28 mouse cellular contexts compared by ENCODE assay signal in genomic region chr10:5083716-5084115, GRCm38 (mm10). TPM values are rescaled to one million over a fixed set of nuclear protein-coding genes. Genes with fewer than 3 reads are reported as not detected.
A peak's percentile ranks its signal among the peaks of the same experiment; 100 is the strongest.
DNase-seq lines count a peak whose midpoint lies in the region; ATAC-seq and TF ChIP-seq lines count a peak whose summit lies in the region.
"Had no signal": no experiment of that assay in that cellular context is flagged by ENCODE, and none has a peak within 500 bp of the region (broad histone marks: within the 10 kb centered on the region; RNA-seq: fewer than 3 reads in every experiment).

No protein-coding gene starts in this region.

- H3K79me3 ChIP-seq in C2C12 (ENCODE audit: low read depth): no peaks in the 10 kb centered on the region

- H3K4me3 ChIP-seq in C2C12 (ENCODE audit: insufficient read depth, poor library complexity, severe bottlenecking): no peak overlapping the region
- H3K4me3 ChIP-seq: embryonic facial prominence, embryonic 12.5 days; embryonic facial prominence, embryonic 15.5 days; heart, embryonic 12.5 days; heart, embryonic 15.5 days; hindbrain, embryonic 10.5 days; hindbrain, embryonic 13.5 days; intestine, embryonic 15.5 days had no signal

- peaks cover 17% of the 10 kb centered on the region for H3K36me3 ChIP-seq in C2C12 (ENCODE audit: control insufficient read depth, insufficient read depth)
- H3K36me3 ChIP-seq: embryonic facial prominence, embryonic 12.5 days; embryonic facial prominence, embryonic 15.5 days; hindbrain, embryonic 10.5 days; hindbrain, embryonic 13.5 days; intestine, embryonic 15.5 days had no signal

- H3ac ChIP-seq in C2C12 (ENCODE audit: control insufficient read depth, insufficient read length, low read depth): no peak overlapping the region

- no peak for DNase-seq in frontal cortex, adult 2 months (ENCODE audit: extremely low spot score in 1 of 2, low spot score in 1 of 2)
- DNase-seq in 3T3-L1 (ENCODE audit: low read depth, low spot score): peak; percentile 32
- no peak for DNase-seq in thymus, postnatal 10 days (ENCODE audit: low spot score in 2 of 2)
- no peak for DNase-seq in kidney, postnatal 4 days
- DNase-seq: adrenal gland, adult 2 months; adrenal gland, postnatal 14 days; cerebellum, adult 11-12 months; cerebellum, adult 9-11 months; cerebellum, postnatal 25 days; forebrain, postnatal 0 days; gastrocnemius, postnatal 10 days; gastrocnemius, postnatal 36 days; heart, postnatal 10 days; heart, postnatal 36 days; kidney, adult 11 months had no signal

- no peak for TF ChIP-seq CTCF in C2C12 (IDR thresholded peaks at IDR 0.05; ENCODE audit: control insufficient read depth, insufficient read depth, insufficient read length)

- H3K79me2 ChIP-seq in C2C12 (ENCODE audit: control insufficient read depth, insufficient read depth): no peaks in the 10 kb centered on the region

- no peaks in the 10 kb centered on the region for H3K27me3 ChIP-seq in C2C12 (ENCODE audit: control insufficient read depth, insufficient read depth, insufficient read length)
- H3K27me3 ChIP-seq: CH12.LX; embryonic facial prominence, embryonic 12.5 days; embryonic facial prominence, embryonic 15.5 days; heart, embryonic 12.5 days; heart, embryonic 15.5 days; hindbrain, embryonic 13.5 days; intestine, embryonic 15.5 days had no signal

- 0 out of 2 replicates have a peak, but pooled peaks have one; percentile 11 for ATAC-seq in frontal cortex, adult (ENCODE audit: low TSS enrichment)
- ATAC-seq: forebrain, embryonic 14.5 days; forebrain, postnatal 0 days; hindbrain, embryonic 16.5 days; intestine, embryonic 15.5 days had no signal

TF ChIP-seq in C2C12, 6 proteins besides CTCF, POLR2A, EP300 and RAD21:
- TF ChIP-seq MYOD1 (IDR thresholded peaks at IDR 0.05; ENCODE audit: control insufficient read depth, insufficient read length, low read depth) (no peak), CEBPB (IDR thresholded peaks at IDR 0.05; ENCODE audit: low read depth) (peak; percentile 53)

RNA-seq across cellular contexts. Expression of gene Gm10097, which starts 14.7 kb away (rescaled TPM):
- polyA plus RNA-seq in frontal cortex, adult 2 months (2012; rRNA removed): not detected in 2 replicates
- polyA plus RNA-seq in C2C12 (2012; fragmentation: generic; extraction: Trizol): 0.02 TPM
- polyA plus RNA-seq: adrenal gland, adult 2 months; forebrain, embryonic 14.5 days; forebrain, postnatal 0 days; G1E had no signal
